Mouse (Mus musculus) left cerebral cortex, postnatal 25 days (tissue): ENCODE data around the gene Usf2. TPM values are rescaled to one million over a fixed set of nuclear protein-coding genes. Genes with fewer than 3 reads are reported as not detected.
"Not testable (repeated sequence)": the region's sequence is repeated elsewhere in the genome, so short reads cannot be mapped to it uniquely, and the experiment has no call there.

ENCODE experiments used
- DNase-seq, 2 experiments: peaks; one replicate each; pipeline ENCODE4 v3.0.0; 2022; ENCODE audit warnings: low spot score in 2 of 2, mixed read lengths in 1 of 2
- intact Hi-C: fragments of 180-260 bp; cut with DNase I; formaldehyde crosslinking; loops from one replicate; pipeline ENCODE4 v1.15.1; 2025
- total RNA-seq, 2 experiments: library from RNA; stranded (reverse); gene quantifications; 2 replicates each; pipeline ENCODE4 v1.2.3; 2021

Usf2 gene
- total RNA-seq, 2 experiments from 2014 or later: 139 to 144 TPM

GRCm38 (mm10) chr7:30959786-30960349 is 3.3 kb upstream of the Usf2 start:
- intact Hi-C loops: loop anchor here (5.0 kb wide), 1 partner anchor 137 kb away; no protein-coding TSS in a partner anchor

DNA sequence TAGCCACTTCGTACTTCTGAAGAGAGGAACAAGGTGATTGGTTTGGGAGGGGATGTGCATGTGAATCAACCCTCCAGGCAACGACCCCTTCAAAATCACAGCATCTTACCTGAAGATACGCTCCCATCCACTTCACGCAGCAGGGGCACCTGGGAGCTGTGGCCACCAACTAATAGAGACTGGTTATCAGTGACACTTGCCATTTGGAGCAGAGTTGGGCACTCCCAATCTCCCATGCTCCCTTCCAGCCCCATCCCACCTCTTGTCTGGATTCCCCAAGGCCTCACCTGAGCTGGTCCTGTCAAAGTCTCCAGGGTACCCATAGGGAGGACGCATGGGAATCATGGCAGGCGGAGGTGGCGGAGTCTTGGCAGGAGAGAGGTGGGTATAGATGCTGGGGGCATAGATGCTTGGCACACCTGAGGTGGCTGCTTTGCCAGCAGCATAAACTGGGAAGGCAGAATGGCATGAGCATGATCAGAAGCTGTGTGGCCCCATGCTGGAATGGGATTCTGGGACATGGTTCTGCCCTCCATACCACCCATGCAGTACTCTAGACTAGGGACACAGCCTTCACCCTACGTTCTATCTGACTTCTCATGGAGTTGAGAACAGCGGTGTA is 2.4 kb upstream of the Usf2 start:
- no peak for DNase-seq
- intact Hi-C loops: loop anchor here (5.0 kb wide), 1 partner anchor 138 kb away; no protein-coding TSS in a partner anchor

More at GRCm38 (mm10) chr7:30959786-30960349, 3.3 kb upstream of the Usf2 start:
- no peak for DNase-seq

DNA sequence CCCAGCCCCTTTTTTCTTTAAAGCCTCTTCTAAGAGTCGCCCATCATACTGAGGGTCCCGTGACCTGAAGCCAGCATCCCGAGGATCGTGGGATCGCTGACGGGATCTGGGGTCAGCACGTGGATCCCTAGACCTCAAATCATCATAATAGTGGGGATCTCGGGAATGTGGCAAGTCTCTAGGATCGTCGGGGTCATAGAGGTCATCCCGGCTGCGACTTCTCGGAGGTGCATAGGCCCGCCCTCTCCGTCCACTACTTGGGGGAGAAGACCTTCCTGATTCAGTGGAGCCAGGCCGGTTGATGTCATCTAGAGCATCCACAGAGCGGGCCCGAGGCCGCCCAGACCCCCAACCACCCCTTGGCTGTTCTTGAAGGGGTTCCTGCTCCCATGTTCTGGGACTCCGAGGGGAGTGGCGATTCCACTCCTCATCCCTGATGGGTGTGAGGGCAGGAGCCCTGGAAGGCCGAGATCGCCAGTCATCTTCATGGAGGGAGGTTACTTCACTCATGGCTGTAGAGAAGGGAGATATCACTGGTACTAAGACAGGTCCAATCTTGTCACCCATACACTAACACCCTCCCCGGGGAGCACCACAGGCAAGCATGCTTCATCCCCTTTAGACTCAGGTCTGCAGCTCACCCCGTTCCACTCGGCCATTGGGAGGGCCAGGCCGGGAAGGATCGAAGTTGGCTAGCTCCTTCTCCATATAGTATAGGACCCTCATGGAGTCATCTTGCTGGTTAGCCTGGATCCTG is 1.7 kb upstream of the Usf2 start:
- no peak for DNase-seq
- intact Hi-C loops: loop anchor here (5.0 kb wide), 1 partner anchor 139 kb away; no protein-coding TSS in a partner anchor

DNA sequence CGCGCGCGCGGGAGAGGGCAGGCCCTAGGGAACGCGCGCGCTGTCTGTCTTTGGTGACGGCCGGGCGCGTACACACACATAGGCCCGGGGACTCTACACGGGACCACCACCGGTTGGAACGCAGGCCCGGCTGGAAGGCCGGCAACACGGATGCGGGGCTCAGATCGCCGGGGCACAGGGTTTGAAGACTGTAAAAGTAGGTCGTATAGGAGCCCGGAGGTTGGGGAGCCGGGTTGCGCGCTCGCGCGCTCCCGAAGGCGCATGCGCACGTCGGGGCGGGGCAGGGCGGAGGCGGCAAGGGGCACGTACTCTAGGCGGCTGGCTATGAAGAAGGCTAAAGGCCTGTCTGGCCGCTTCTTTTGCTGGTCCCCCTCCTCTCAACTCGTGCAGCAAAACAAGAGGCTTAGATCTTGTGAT is 772 bp upstream of the Usf2 start:
- peak; percentile 92 for DNase-seq
- intact Hi-C loops: loop anchor here (1.0 to 5.0 kb wide), 3 partner anchors 59 to 140 kb away; no protein-coding TSS in a partner anchor

DNA sequence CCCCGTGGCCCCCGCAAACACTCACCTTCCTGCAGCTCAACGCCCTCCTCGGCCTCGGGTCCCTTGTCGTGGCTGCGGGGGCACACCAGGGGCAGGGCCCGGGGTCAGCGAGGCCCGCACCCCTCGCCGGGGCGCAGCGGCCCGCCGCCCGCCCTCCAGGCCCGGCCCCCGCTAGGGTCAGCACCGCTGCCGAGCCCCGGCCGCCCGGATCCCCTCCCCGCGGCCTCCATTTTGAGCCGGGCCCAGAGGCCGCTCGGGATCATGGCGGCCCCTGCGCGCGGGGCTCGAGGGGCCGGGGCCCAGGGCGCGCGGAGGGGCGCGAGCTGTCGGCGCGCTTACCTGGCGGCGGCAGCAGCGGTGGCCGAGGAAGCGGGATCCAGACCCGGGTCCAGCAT is 249 bp downstream of the Usf2 start:
- DNase-seq: no peak
- intact Hi-C loops: loop anchor here (1.0 to 5.0 kb wide), 3 partner anchors 60 to 367 kb away; no protein-coding TSS in a partner anchor

DNA sequence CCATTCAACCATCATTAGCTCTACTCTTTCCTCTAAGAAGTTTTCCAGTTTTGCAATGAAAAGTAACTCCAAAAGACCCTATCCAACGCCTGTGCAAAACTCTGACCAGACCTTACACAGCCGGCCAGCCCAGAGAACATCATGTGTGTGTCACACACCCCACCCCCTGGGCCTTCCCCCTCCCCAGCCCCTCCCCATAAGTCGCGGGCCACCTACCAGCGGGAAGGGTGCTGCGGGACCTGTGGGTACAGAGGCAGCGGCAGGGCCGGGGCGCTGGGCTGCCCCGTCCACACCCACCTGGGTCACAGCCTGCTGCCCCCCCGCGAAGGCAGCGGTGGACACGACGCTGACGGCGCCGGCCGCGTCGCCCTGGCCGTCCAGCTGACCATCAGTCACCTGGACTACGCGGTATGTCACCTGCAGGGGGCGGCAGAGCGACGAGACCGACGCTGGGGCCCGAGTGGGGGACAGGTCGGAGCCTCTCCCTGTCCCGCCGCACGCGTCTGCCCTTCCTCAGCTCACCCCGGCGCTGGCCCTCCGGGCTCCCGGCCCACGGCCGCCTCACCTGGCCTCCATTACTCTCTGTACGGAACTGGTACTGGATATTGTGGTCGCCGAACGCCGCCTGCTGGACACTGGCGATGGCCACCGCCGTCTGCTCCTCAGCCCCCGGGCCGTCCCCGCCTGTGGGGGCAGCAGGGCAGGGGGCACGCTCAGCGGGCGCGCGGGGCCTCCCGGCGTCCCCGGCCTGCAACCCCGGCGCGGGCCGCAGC is 833 bp downstream of the Usf2 start:
- intact Hi-C loops: loop anchor here (1.0 to 5.0 kb wide), 3 partner anchors 61 to 366 kb away; no protein-coding TSS in a partner anchor
- peak; percentile 69 to 79 for DNase-seq

GRCm38 (mm10) chr7:30954971-30955520 is 1.6 kb downstream of the Usf2 start:
- intact Hi-C loops: loop anchor here (5.0 kb wide), 2 partner anchors 83 to 142 kb away; no protein-coding TSS in a partner anchor
- no peak for DNase-seq

DNA sequence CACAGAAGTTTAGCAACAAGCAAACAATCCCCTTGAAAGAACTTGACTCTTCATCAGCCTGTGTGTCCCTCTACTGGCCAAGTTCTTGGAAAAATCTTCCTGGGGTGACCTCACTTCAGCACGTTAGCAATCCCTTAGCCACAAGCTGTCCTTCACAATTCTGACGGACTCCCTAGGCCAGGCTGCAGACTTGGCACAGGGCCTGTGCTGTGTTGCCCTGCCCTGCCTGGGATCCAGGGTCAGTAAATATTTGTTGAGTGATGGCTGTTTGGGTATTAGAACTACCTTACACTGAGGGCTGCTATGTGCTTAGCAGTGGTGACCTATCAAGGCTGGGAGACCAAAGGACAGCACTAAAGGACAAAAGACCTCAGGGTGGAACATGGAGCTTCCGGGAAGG is 2.6 kb downstream of the Usf2 start:
- DNase-seq: no peak
- intact Hi-C loops: loop anchor here (5.0 kb wide), 1 partner anchor 82 kb away; no protein-coding TSS in a partner anchor

DNA sequence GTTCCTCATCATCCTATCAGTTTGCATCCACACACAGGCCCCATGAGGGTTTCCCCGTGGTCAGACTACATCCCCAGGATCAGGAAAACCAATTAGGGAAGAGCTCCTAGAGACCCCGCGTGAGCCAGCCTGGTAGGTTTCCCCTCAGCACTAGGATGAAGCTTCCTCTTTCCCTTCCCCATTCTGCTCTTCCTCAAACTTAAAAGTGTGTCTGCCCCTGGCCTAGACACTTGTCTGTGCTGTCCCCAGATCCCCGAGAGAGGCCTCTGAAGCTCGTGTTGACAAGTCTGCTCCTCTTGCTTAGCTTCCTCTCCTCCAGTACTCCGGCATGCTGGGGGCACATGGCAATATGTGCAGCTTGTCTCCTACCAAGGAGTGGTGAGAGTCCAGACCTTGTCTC is 3.1 kb downstream of the Usf2 start:
- intact Hi-C loops: loop anchor here (5.0 kb wide), 1 partner anchor 81 kb away; no protein-coding TSS in a partner anchor
- peak in 1 of 2 experiments; percentile 38 for DNase-seq

DNA sequence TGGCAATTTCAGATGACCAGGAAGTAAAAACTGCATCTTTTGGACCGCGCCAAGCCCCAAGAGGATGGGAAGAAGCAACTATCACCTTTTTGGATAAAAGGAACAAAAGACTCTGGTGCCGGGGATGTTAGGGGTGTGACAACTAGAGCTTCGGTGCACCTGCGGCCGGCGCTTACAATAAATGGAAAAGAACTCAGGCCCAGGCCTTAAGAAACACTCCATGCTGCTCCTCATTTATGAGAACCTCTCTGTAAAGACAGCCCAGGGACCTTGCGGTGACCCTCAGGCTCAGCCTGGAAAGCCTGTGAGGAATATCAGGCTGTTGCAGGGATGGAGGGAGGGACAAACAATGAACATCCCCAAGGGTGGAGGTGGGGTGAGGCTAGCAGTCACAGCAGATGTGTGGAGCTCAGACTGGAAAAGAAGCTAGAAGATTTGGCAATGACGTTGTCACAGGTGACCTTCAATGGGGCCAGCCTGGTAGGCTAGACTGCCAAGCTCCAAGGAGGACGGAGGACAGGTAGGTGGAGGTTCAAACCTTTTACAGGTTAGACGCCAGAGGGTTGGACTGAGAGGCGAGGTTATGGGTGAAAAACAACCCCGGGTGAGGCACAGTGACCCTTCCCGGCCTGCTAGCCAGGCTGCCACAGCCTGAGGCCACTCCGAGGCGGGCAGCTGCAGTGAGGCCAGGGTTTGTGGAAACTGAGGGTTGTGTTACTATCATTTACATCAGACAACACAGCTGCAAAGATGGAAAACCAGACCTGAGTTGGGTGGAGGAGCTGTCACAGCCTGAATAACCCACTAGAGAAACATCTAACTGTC is 4.0 kb downstream of the Usf2 start:
- intact Hi-C loops: loop anchor here (5.0 kb wide), 1 partner anchor 80 kb away; no protein-coding TSS in a partner anchor
- no peak for DNase-seq

DNA sequence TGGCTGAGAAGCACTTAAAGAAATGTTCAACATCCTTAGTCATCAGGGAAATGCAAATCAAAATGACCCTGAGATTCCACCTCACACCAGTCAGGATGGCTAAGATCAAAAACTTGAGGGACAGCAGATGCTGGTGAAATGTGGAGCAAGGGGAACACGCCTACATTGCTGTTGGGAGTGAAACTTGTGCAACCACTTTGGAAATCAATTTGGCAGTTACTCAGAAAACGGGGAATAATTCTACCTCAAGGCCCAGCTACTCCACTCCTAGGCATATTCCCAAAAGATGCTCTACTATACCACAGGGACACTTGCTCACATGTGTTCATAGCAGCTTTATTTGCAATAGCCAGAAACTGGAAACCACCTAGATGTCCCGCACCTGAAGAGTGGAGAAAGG is 6.7 kb downstream of the Usf2 start:
- intact Hi-C loops: loop anchor here (5.0 kb wide), 1 partner anchor 78 kb away; no protein-coding TSS in a partner anchor
- DNase-seq: not testable (repeated sequence)

DNA sequence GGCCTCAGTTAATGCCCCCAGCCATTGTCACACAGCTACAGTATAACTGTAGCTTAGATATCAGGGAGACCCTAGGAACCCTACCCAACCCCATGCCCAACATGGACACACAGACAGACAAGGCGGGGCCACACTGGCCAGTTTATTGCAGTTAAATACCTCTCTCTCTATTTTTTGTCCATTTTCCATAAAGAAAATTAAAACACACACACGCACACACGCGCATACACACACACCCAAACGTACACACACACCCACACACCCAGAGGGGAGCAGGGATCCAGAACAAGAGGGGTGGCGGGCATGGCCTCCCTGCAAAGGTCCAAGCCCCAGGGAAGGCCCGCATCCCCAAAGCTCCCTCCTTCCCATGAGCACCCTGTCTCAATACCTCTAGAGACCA is 10.7 kb downstream of the Usf2 start:
- DNase-seq: no peak
- intact Hi-C loops: no loop called here

GRCm38 (mm10) chr7:30945466-30945865 is 11.1 kb downstream of the Usf2 start:
- intact Hi-C loops: not testable (repeated sequence)

GRCm38 (mm10) chr7:30944706-30945105 is 11.9 kb downstream of the Usf2 start:
- intact Hi-C loops, DNase-seq: not testable (repeated sequence)

More at GRCm38 (mm10) chr7:30945466-30945865, 11.1 kb downstream of the Usf2 start:
- DNase-seq: not testable (repeated sequence)

GRCm38 (mm10) chr7:30943909-30944635 is 12.5 kb downstream of the Usf2 start, which contains the start of gene Hamp:
Gene Hamp, minus strand, starts transcription at chr7:30944032.
- DNase-seq: no peak
- intact Hi-C loops: no loop called here

DNA sequence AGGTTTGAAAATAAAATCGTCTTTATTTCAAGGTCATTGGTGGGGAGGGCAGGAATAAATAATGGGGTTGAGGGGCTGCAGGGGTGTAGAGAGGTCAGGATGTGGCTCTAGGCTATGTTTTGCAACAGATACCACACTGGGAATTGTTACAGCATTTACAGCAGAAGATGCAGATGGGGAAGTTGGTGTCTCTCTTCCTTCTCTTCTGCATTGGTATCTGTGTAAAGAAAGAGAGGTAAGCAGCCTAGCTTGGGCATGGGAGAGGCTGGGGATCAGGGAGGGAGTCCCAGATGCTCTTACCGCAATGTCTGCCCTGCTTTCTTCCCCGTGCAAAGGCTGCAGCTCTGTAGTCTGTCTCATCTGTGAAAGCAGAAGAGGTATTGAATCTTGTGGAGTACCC is 14.2 kb downstream of the Usf2 start:
- intact Hi-C loops, DNase-seq: not testable (repeated sequence)

- DNase-seq, intact Hi-C loops: not testable (repeated sequence)
Measured at GRCm38 (mm10) chr7:30940070-30940469, 16.5 kb downstream of the Usf2 start.
